Mouse (Mus musculus) adrenal gland, adult 18-20 months (tissue): ENCODE results near the gene Adam26b. TPM values are rescaled to one million over a fixed set of nuclear protein-coding genes. Genes with fewer than 3 reads are reported as not detected.
"Not testable (repeated sequence)": the region's sequence is repeated elsewhere in the genome, so short reads cannot be mapped to it uniquely, and the experiment has no call there.

ENCODE experiments used
- DNase-seq, 2 experiments: peaks; one replicate each; pipeline ENCODE4 v3.0.0; 2021 to 2022; ENCODE audit warnings: low spot score in 2 of 2
- long read RNA-seq, 2 experiments: library from polyadenylated mRNA; stranded (forward); transcript quantifications; one replicate each; pipeline ENCODE4 v2.0.0; 2021
- total RNA-seq, 2 experiments: library from RNA; stranded (reverse); gene quantifications; 1 replicate in 1 of 2; 2 replicates in 1 of 2; pipeline ENCODE4 v1.2.3; 2021

The Adam26b gene
- total RNA-seq: not detected
- long read RNA-seq, experiment 1: 0 reads
- long read RNA-seq, experiment 2: 0 reads

- not testable (repeated sequence) for DNase-seq
Measured at GRCm38 (mm10) chr8:43528006-43528405, at the start of gene Adam26b. TSS of gene Adam26b (minus strand) at chr8:43528106.

GRCm38 (mm10) chr8:43576607-43577006, 48.7 kb upstream of the Adam26b start, which contains the start of gene Adam26a:
TSS of gene Adam26a (minus strand) at chr8:43576707.
- DNase-seq: not testable (repeated sequence)

Other genes starting within 250 kb of the Adam26b start
- not detected for gene Zfp42, start 221.1 kb downstream of the Adam26b start, total RNA-seq
- gene Adam26a, start 48.6 kb upstream of the Adam26b start, total RNA-seq: not detected
- not detected for gene Gm5346, start 99.2 kb upstream of the Adam26b start, total RNA-seq
- gene Adam34, start 181.9 kb upstream of the Adam26b start, total RNA-seq: not detected